Mouse (Mus musculus) CH12.LX (cell line): ENCODE measurements around the gene Cacng7. TPM values are rescaled to one million over a fixed set of nuclear protein-coding genes. Genes with fewer than 3 reads are reported as not detected.

Source experiments
- DNase-seq: peaks from one replicate; pipeline ENCODE4 v3.0.0-alpha.2; 2013; ENCODE audit errors: extremely low read depth
- H3K27ac ChIP-seq: 2 replicates; pipeline ENCODE4 v1.5.1; 2012; ENCODE audit warnings: low read depth, mild to moderate bottlenecking, control low read depth, moderate library complexity; ENCODE audit not compliant: insufficient read depth
- H3K27me3 ChIP-seq: replicated peaks from 2 replicates; pipeline ENCODE3; 2012; ENCODE audit warnings: inconsistent platforms
- H3K36me3 ChIP-seq, 2 experiments: replicated peaks in 1 of 2; 2 replicates each; pipeline versions ENCODE3 to v1.6.1; 2012; ENCODE audit warnings: inconsistent platforms in 1 of 2, low read length in 1 of 2, mild to moderate bottlenecking in 1 of 2, mixed read lengths in 1 of 2, moderate library complexity in 1 of 2; ENCODE audit not compliant: control insufficient read depth in 1 of 2, insufficient read depth in 1 of 2
- H3K4me1 ChIP-seq, 2 experiments: 2 replicates each; pipeline ENCODE4 v1.6.1; 2012; ENCODE audit warnings: inconsistent platforms in 1 of 2, moderate library complexity in 1 of 2; ENCODE audit not compliant: insufficient read depth in 2 of 2, control insufficient read depth in 1 of 2
- H3K4me2 ChIP-seq: 2 replicates; pipeline ENCODE4 v1.6.1; 2012; ENCODE audit warnings: low read depth, mild to moderate bottlenecking, control low read depth; ENCODE audit not compliant: poor library complexity, insufficient read depth, severe bottlenecking
- H3K4me3 ChIP-seq, 3 experiments: fragments of 150-350 bp in 1 of 3; sonication (generic) in 1 of 3; replicated peaks in 1 of 3; 2 replicates each; pipeline versions ENCODE3 to v1.5.1; 2011 to 2012; ENCODE audit warnings: low read depth in 2 of 3, low read length in 2 of 3, mild to moderate bottlenecking in 2 of 3, moderate library complexity in 2 of 3, control low read depth in 1 of 3, improper control_type of control experiment in 1 of 3, inconsistent platforms in 1 of 3, mixed read lengths in 1 of 3; ENCODE audit not compliant: poor library complexity in 1 of 3
- H3K79me2 ChIP-seq: replicated peaks from 2 replicates; pipeline ENCODE4 v1.6.1; 2012; ENCODE audit warnings: mild to moderate bottlenecking, moderate library complexity; ENCODE audit not compliant: control insufficient read depth, poor library complexity, insufficient read depth, severe bottlenecking; ENCODE audit errors: extremely low read depth
- H3K9ac ChIP-seq: 2 replicates; pipeline ENCODE4 v1.6.1; 2012; ENCODE audit warnings: low read depth, mild to moderate bottlenecking, control low read depth, moderate library complexity; ENCODE audit not compliant: insufficient read depth
- H3K9me3 ChIP-seq: replicated peaks from 2 replicates; pipeline ENCODE3; 2012; ENCODE audit warnings: low read length, inconsistent platforms, mixed read lengths
- CTCF ChIP-seq, 2 experiments: IDR thresholded peaks in 1 of 2; conservative IDR thresholded peaks in 1 of 2; 2 replicates each; pipeline ENCODE4 v1.5.1; 2011 to 2012; ENCODE audit warnings: low read depth in 2 of 2, low read length in 2 of 2, improper control_type of control experiment in 1 of 2, inconsistent platforms in 1 of 2, mild to moderate bottlenecking in 1 of 2, moderate library complexity in 1 of 2
- HCFC1 ChIP-seq: IDR thresholded peaks from 2 replicates; pipeline ENCODE4 v1.6.1; 2012; ENCODE audit warnings: low read depth, mild to moderate bottlenecking, inconsistent platforms, low read length, improper control_type of control experiment
- JUN ChIP-seq: IDR thresholded peaks from 2 replicates; pipeline ENCODE4 v1.6.1; 2011; ENCODE audit warnings: low read depth, mild to moderate bottlenecking, low read length, improper control_type of control experiment, moderate library complexity; ENCODE audit not compliant: insufficient read depth
- MAFK ChIP-seq: IDR thresholded peaks from 2 replicates; pipeline ENCODE4 v1.6.1; 2011; ENCODE audit warnings: low read length, improper control_type of control experiment; ENCODE audit not compliant: insufficient replicate concordance
- MAX ChIP-seq: IDR thresholded peaks from 2 replicates; pipeline ENCODE4 v1.6.1; 2011; ENCODE audit warnings: low read length, improper control_type of control experiment
- NELFE ChIP-seq: IDR thresholded peaks from 2 replicates; pipeline ENCODE4 v1.6.1; 2011; ENCODE audit warnings: low read depth, low read length, improper control_type of control experiment
- RCOR1 ChIP-seq: conservative IDR thresholded peaks from 2 replicates; pipeline ENCODE4 v1.6.1; 2012; ENCODE audit warnings: low read depth, mild to moderate bottlenecking, inconsistent platforms, low read length, improper control_type of control experiment
- UBTF ChIP-seq: IDR thresholded peaks from 2 replicates; pipeline ENCODE4 v1.6.1; 2012; ENCODE audit warnings: low read depth, mild to moderate bottlenecking, inconsistent platforms, low read length, improper control_type of control experiment, moderate library complexity
- USF2 ChIP-seq: conservative IDR thresholded peaks from 2 replicates; pipeline ENCODE4 v1.6.1; 2011; ENCODE audit warnings: low read depth, low read length, improper control_type of control experiment
- ZC3H11A ChIP-seq: IDR thresholded peaks from 2 replicates; pipeline ENCODE4 v1.6.1; 2012; ENCODE audit warnings: low read depth, mild to moderate bottlenecking, inconsistent platforms, low read length, improper control_type of control experiment
- ZKSCAN1 ChIP-seq: IDR thresholded peaks from 2 replicates; pipeline ENCODE4 v1.6.1; 2012; ENCODE audit warnings: low read depth, inconsistent platforms, low read length, improper control_type of control experiment, borderline replicate concordance
- ZMIZ1 ChIP-seq: IDR thresholded peaks from 2 replicates; pipeline ENCODE4 v1.6.1; 2012; ENCODE audit warnings: low read depth, mild to moderate bottlenecking, inconsistent platforms, low read length, improper control_type of control experiment
- dilution Hi-C: fragments of 300-500 bp; cut with MboI; formaldehyde crosslinking; loops from 2 replicates; pipeline ENCODE4 v1.14.3; 2020; ENCODE audit warnings: low sequenced_read_pairs; ENCODE audit not compliant: extremely low pct_unique_long_range_greater_than_20kb, extremely low pct_ligation_motif_present
- in situ Hi-C: fragments of 300-500 bp; cut with MboI; formaldehyde crosslinking; loops from 3 replicates; pipeline ENCODE4 v1.14.3; 2019; ENCODE audit warnings: low sequenced_read_pairs, low pct_ligation_motif_present, low pct_unique_long_range_greater_than_20kb, mixed read lengths
- polyA plus RNA-seq: library from polyadenylated mRNA; unstranded; fragments of >175 nt; gene quantifications from 2 replicates; pipeline ENCODE4 v1.2.1, GENCODE M21; 2012; ENCODE audit warnings: low read depth; ENCODE audit not compliant: insufficient read length
- total RNA-seq, 2 experiments: library from RNA; depleted of rRNA; stranded (reverse); fragments of 300-350 nt in 1 of 2; fragments of >200 nt in 1 of 2; gene quantifications; 2 replicates each; pipeline ENCODE4 v1.2.3; 2012 to 2014

Gene Cacng7
- total and polyA plus RNA-seq, 3 experiments: 0.21 to 2.8 (median 0.28) TPM

DNA sequence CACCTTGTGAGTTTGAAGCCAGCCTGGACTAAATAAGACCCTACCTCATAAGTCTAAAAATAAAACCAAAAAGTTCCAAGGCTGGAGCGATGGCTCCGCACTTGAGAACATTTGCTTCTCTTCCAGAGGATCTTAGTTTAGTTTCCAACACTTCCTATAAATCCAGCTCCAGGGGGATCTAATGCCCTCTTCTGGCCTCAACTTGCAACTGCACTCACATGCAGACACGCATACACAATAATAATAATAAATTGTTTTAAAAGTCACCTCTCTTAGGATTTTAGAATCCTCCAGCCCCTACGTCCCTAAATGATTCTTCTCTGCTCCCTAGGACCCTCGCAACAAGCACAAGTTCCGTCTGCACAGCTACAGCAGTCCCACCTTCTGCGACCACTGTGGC is 22.5 kb upstream of the Cacng7 start:
- DNase-seq: no peak

DNA sequence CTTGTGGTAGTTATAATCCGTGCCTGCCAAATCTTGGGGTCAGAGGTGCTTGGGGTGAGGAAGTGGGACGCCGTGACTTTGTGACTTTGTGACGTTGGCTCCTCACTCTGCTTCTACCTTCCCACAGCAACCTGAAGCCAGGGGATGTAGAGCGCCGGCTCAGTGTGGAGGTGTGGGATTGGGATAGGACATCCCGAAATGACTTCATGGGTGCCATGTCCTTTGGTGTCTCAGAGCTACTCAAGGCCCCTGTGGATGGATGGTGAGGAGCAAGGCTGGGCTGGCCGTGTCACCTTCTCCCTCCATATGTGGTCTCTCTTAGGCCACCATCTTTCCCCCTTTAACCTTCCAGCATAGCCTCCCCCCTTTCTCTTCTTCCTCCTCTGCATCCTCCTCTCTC is 19.2 kb upstream of the Cacng7 start:
- no peak for DNase-seq
- in situ Hi-C loops (no loop called here), dilution Hi-C loops (no loop called here)
- Histone ChIP-seq H3K4me3 (no peak overlapping the region), H3K27ac (no peak overlapping the region), H3K4me1 (no peaks in the 10 kb centered on the region), H3K9me3 (peaks cover 2% of the 10 kb centered on the region), H3K79me2 (no peaks in the 10 kb centered on the region), H3K27me3 (no peaks in the 10 kb centered on the region), H3K4me2 (no peak overlapping the region), H3K36me3 (peaks cover 0 to 5% of the 10 kb centered on the region in 2 experiments), H3K9ac (no peak overlapping the region)
- no peak for TF ChIP-seq ZC3H11A
- no peak for TF ChIP-seq JUN
- no peak for TF ChIP-seq MAX
- no peak for TF ChIP-seq NELFE
- no peak for TF ChIP-seq ZKSCAN1
- no peak for TF ChIP-seq UBTF
- no peak for TF ChIP-seq MAFK
- TF ChIP-seq RCOR1: no peak
- TF ChIP-seq USF2: no peak

More for the DNA sequence above, 22.5 kb upstream of the Cacng7 start:
- H3K36me3 ChIP-seq: peaks cover 0 to 5% of the 10 kb centered on the region in 2 experiments
- no peak overlapping the region for H3K4me2 ChIP-seq
- H3K27me3 ChIP-seq: no peaks in the 10 kb centered on the region
- no peak overlapping the region for H3K4me3 ChIP-seq
- TF ChIP-seq UBTF: no peak
- TF ChIP-seq CTCF (conservative IDR thresholded peaks at IDR 0.05 in 1 of 2, IDR thresholded peaks at IDR 0.05 in 1 of 2; ENCODE audit: low read depth in 2 of 2, low read length in 2 of 2): 0 out of 4 replicates have a peak, but pooled peaks of 1 of the 2 experiments have one; percentile 3
- TF ChIP-seq JUN: no peak
- TF ChIP-seq, all 38 proteins: peak for 1
- Histone ChIP-seq H3K9ac (no peak overlapping the region), H3K27ac (no peak overlapping the region), H3K4me1 (peaks cover 0 to 16% of the 10 kb centered on the region in 2 experiments; a peak in 2 of 4 replicates), H3K79me2 (no peaks in the 10 kb centered on the region), H3K9me3 (peaks cover 2% of the 10 kb centered on the region)
- in situ Hi-C loops: no loop called here
- dilution Hi-C loops: no loop called here

DNA sequence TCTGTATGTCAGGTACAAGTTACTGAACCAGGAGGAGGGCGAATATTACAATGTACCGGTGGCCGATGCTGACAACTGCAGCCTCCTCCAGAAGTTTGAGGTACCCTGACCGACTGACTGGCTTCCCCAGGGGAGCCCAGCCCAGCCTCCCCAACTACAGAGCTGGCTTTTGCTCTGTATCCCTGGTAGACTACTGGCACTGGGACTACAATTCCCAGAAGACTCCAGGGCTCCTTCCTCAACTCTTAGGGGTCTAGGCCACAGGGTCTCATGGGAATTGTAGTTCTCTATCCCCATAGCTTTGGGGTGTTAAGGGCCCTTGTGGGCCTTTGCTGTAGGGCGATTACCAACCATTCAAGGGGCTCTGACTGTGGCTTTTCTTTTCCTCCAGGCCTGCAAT is 18.6 kb upstream of the Cacng7 start:
- Histone ChIP-seq H3K4me2 (no peak overlapping the region), H3K9me3 (peaks cover 2% of the 10 kb centered on the region), H3K36me3 (peaks cover 0 to 5% of the 10 kb centered on the region in 2 experiments), H3K9ac (no peak overlapping the region), H3K4me3 (no peak overlapping the region), H3K27ac (no peak overlapping the region), H3K79me2 (no peaks in the 10 kb centered on the region), H3K27me3 (no peaks in the 10 kb centered on the region), H3K4me1 (no peaks in the 10 kb centered on the region)
- dilution Hi-C loops (no loop called here), in situ Hi-C loops (no loop called here)
- DNase-seq: no peak
- peak; percentile 74 for TF ChIP-seq HCFC1
- TF ChIP-seq ZMIZ1: no peak
